Mouse (Mus musculus): Measurements from ENCODE around the gene Ccpg1os.

- TF ChIP-seq CTCF (IDR thresholded peaks at IDR 0.05; ENCODE audit: control insufficient read depth, insufficient read depth, low read length), result no peak
- no peak for TF ChIP-seq POLR2A (IDR thresholded peaks at IDR 0.05; ENCODE audit: borderline replicate concordance, control insufficient read depth, low read depth, low read length)
These were observed 12.7 kb downstream of the Ccpg1os start for GRCm38 (mm10) chr9:72972435-72972834.

All from bone marrow, adult 2 months (tissue).